Mouse (Mus musculus) mature B cell (primary cell): ENCODE results near the gene Wwox.

Experiments used
- in situ Hi-C: fragments of 300-500 bp; cut with MboI; formaldehyde crosslinking; loops from 2 replicates; pipeline ENCODE4 v1.14.3; 2019

Gene Wwox

DNA sequence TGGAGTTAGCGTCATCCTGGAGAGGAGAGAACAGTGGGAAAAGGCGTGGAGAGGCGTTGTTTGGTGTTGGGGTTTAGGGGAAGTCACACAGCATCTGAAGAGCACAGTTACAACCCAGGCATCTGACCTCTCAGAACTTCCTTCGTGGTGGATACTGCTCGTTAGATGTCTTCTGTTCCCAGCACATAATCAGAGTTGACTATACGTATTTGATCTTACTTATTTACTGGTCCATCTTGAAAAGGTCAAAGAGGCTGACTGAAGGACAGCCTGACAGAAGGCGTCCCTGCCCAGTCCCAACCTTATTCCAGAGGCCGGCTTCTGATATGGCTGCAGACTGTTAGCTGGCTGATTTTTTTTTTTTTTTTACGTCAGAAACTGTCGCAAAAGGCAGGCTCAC lies 90.1 kb downstream of the Wwox start:
- in situ Hi-C loops: no loop called here

DNA sequence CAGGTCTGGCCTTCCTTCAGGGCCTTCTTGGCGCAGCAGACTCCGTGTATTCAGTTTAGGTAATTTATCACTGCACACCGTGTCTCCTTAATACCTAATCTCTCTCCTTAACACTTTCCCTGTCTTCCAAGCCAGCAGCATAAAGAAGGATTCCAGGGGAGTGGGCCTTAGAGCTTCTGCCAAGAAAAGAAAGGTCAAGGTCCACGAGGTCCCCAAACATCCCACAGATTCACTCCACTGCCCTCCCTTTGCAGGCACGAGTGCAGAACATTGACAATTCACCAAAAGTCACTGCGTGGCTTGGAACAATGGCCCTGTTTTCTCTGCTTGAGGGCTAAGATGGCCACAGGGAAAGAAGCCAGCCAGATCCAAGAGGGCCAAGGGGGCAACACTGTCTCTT lies 96.7 kb downstream of the Wwox start:
- in situ Hi-C loops: no loop called here

DNA sequence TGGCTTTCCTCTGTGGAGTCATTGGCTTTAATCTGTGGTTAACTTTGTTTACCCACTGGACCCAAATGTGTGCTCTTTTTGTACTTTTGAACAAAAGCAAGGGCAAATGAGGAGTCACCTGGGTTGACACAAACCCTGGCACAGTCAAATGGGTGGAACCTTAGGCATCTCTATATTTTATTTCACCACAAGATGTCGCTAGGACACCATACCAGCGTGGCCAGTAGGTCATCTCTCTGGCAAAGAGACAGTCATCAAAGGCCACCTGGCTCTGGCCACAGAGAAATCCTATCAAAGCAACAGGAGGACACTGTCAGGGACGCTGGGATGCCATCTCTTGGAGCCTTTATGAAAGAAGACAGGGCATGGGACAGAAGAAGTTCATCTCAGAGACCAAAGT lies 101.7 kb downstream of the Wwox start:
- in situ Hi-C loops: no loop called here

DNA sequence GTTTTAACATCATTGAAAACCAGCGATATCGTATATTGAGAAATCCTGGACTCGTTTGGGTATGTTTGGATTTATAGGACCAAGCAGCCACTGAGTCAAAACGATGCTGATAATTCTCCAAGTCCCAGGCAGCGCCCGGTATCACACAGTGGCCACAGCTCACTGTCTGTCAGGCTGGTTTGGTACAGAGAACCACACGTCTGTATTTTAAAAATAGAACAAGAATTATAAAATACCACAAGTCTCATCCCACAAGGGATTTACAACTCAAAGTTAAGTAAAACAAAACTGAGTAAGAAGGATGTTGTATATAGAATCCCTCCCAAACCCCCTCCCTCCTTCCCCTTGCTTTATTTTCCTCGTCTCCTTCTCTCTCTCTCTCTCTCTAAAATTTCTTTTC lies 108.9 kb downstream of the Wwox start:
- in situ Hi-C loops: no loop called here

DNA sequence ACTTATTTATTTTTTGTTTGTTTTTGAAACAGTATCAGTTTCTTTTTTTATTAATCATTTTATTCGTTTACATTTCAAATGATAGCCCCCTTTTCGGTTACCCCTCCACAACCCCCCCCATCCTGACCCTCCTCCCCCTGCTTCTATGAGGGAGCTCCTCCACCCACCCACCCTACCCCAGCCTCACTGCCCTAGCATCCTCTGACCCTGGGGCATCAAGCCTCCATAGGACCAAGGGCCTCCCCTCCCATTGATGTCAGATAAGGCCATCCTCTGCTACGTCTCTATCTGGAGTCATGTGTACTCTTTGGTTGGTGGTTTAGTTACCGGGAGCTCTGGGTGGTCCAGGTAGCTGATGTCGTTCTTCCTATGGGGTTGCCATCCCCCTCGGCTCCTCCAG lies 109.4 kb downstream of the Wwox start:
- in situ Hi-C loops: no loop called here

DNA sequence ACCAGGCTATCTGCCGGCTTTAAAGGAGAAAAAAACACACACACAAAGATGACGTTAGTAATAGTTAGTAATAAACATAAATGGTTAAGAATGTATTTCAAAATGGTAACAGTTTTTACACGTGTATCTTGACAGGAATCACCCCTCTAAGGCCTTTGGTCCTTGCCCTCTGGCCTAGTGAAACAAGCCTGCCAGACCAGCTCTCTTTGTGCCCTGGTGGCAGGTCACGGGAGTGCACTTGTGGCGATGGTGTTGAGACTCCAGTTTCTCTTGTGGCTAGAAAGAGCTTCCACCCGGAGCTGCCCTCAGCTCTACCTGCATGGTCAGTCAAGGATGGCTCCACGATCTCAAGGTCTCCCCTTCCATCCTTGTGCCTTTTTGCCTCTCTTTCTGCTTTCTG lies 110.6 kb downstream of the Wwox start:
- in situ Hi-C loops: no loop called here

DNA sequence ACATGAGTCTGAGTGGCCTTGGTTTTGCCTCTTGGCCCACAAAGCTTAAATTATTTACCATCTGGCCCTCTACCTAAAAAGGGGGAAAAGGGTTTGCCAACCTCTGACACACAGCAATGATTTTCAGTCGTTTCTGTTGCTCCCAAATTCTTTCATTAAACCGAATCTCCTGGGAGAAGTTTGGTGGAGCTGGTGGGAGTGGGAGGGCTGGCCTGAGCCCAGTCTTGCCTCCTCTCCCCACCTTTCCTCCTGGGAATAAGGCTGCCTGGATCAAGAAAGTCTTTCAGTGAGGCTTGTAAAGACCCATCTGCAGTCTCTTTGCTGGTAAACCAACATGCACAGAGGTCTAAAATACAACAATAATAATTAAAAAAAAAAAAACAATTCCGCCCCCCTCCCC lies 113.2 kb downstream of the Wwox start:
- in situ Hi-C loops: no loop called here

DNA sequence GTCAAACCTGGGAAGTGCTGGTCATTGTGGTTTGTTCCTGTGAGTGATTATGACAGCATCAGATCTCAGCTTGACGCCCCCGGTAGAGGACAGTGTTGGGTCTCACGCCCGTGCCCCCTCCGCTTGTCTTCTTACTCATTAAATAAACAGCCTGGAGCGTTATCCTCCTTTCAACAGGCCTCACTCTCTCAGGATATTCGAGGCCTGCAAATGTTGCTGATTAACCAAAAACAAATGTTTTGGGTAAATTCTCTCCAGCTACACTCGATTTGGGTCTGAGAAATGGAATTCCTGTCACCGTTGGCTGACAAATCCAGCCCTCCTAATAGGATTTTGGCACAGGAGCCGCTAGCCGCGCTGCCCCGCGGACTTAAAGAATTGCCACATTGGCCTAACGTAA lies 115.5 kb downstream of the Wwox start:
- in situ Hi-C loops: no loop called here

DNA sequence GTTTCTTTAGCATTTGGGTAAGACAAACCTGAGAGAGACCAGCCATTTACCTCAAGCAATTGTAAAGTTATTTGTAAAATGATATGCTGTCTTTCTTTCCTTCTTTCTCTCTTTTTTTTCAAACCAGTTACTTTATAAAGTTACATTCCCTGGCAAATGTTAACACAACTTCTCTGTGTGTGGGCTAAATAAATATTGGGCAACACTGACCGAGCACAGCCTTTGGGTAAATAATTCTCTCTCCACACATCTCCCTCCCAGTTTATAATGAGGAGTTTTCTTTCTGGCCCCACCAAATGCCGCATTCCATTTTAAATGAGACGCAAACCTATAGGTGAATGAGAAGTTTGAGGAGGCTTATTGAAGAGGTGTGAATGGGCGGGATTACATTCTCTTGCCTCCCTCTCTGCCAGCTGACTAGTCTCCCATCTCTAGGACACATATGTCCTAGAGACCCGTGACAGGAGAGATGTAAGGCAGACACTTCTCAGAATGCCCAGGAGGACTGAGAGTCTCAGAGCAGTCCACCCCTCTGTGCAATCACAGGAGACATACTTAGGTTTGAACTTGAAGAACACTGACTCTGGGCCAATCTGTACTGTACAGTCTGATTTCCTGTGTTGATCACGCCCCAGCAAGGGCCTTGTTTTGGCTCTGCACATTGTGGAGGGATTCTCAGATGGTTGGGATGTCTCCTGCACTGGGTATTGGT lies 116.2 kb downstream of the Wwox start:
- in situ Hi-C loops: no loop called here

DNA sequence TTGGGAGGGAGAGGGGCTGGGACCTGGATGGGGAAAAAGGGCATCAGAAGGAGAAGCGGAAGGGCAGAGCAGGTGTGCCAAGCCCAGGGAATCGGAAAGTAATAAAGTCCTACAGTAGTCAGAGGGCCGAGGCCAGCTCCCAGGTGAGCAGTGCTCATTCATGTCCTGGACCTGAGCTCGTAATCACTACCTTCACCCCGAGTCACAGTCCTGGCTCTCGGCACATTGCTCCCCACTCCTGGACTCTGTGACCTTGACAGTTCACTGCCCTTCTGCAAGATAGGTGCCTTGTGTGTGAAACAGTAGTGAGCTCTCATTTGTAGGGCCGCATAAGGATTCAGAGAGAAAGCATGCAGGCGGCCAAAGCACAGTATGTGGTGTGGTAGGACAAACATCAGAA lies 121.7 kb downstream of the Wwox start:
- in situ Hi-C loops: no loop called here

DNA sequence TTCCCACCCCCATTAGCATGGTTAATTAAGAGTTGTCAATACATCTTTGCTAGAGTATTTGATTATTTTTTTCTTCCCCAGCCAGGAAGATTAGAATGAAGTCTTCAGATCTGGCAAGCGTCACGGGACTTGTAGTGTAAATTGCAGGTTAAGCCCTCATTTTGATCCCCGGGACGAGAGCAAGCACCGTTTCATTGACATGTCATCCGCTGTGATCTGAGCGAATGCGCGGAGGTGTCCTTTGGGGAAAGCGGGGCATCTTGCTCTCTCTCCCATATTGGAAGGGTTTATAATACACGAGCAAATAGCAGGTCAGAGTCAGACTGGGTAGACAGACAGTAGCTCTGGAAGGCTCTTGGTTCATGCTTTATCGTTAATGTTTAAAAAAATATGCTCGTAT lies 123.0 kb downstream of the Wwox start:
- in situ Hi-C loops: no loop called here

DNA sequence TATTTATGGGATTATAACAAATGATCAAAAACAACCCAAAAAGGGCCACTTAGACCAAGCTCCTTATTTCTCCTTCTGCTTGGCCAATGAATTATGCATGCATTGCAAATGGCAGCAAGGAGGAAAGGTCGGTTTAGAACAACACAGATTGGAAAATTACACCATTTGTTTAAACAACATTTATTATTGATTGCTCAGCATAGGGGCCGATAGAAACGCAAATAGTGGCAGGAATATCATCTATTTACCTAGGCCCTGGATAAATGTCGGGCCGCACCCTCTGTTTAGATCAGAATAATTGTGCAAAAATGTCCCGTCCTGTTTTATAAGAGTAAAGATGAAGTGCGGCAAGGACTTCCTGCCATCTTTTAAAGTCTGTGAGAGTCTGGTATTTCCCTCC lies 123.9 kb downstream of the Wwox start:
- in situ Hi-C loops: no loop called here

DNA sequence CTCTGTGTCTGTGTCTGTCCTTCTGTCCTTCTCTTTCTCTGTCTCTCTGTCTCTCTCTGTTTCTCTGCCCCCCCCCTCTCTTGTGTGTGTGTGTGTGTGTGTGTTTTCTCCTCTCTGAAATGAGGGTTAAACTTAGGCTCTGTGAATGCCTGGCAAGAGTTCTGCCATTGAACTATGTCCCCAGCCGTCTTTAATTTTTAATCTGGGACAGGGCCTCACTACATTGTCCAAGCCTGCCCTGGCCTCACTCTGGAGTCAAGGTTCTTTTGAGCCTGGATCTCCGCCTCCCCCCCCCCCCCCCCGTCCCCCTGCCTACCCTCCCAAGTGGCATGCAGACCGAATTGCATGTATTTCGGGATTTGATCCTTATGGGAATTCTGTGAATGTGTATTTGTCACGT lies 124.6 kb downstream of the Wwox start:
- in situ Hi-C loops: no loop called here

DNA sequence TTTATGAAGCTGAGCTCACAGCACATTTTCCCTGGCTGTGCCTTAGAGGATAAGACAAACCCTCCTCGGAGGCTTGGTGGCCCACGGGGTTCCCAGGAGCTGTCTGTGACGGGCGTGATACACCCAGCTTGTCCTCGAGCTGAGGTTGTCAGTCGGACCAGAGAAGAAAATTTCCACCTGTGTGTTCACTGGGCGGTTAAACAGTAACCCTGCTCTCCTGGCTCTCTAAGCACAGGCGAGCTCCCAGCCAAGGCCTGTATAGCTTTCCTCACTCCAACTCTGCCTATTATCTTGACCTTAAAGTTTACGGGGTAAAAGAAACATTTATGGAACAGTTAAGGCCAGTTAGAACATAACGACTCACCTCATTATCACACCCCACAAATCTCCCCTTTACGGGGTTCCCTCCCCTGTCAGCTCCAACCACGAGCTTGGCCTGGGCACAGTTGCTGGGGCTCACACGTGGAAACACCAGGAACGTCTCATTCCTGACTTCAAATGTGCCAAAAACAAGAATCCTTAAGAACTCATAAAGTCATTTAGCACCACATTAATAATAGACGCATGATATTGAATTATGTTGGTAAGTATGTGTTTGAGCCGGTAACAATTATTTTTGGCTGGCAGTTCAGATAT lies 129.2 kb downstream of the Wwox start:
- in situ Hi-C loops: no loop called here

DNA sequence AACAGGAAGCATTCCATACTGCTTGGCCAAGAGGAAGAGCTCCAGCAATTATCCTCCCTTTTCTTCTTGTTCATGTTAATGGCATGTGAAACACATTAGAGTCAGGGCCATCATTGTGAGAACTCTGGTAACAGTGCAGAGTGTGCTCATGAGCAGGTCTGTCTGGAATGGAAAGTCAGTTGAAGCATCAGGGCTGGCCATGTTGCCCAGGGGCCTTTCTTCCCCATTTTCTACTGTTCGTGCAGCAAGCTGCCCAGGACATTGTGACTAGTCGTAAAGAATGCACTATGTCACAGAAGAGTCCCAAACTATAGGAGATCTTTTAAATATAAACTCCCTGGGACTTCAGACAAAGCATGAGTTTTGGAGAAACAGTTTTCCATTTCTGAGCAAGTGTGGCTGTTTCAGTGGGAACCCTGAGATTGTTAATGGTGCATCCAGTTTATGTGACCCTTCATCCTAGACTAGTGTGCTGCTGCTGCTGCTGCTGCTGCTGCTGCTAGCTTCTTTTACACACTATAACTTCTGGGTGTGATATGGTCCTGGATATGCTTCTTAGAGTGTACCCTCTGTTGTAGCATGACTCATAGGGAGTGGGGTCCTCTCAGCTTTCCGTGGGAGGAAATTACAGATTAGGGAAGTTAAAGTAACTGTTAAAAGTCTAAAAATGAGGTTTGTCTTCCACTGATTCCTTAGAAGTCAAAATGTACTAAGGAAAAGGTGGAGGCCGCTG lies 133.7 kb downstream of the Wwox start:
- in situ Hi-C loops: no loop called here

DNA sequence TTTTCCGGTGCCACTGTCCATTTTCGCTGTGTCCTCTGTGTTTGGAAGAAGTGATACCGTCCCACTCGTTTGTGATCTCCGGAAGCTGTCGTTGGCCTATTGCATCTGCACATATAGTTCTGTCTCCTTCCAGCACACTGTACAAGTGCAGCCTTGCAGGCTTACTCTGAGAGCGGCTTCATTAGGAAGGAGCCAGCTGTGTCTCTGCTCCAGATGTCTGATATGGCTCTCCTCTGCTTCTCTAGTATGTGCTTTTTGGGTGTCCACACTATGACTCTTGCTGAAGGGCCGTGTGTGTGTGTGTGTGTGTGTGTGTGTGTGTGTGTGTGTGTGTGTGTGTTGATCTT lies 134.3 kb downstream of the Wwox start:
- in situ Hi-C loops: no loop called here

DNA sequence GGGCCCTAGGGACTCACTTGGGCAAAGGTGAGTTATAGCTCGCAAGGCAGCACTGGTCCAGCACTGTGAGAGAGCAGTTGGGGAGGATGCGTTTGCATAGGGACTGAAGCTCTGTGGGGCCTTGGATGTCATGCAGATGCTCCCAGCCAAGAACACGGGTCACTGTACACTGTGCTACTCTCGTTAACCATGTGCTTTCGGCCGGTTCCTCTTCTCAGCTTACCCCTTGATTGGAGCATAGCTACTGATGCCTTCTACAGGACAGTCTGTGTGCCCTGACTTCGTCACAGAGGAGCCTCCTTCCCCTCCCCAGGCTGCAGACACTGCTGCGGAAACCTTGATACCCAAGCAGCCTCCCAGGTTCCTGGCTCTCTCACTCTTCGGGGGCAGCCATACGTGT lies 139.8 kb downstream of the Wwox start:
- in situ Hi-C loops: no loop called here

DNA sequence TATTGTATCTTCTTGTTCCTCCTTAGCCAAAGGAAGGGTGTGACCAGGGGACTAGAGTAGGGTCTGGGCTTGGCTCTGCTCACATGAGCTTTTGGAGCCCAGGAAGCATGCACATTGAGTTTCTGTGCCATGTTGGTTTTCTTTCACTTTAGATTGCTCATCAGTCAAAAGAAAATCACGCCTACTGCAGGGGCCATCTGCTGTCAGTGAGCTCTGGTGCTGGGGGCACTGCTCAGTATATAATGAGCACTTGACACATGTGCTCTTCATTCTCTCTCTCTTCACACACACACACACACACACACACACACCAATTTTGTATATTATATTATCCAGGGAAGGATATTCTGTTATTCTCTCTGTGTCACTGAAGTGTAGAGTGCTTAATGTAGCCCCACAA lies 141.2 kb downstream of the Wwox start:
- in situ Hi-C loops: no loop called here

DNA sequence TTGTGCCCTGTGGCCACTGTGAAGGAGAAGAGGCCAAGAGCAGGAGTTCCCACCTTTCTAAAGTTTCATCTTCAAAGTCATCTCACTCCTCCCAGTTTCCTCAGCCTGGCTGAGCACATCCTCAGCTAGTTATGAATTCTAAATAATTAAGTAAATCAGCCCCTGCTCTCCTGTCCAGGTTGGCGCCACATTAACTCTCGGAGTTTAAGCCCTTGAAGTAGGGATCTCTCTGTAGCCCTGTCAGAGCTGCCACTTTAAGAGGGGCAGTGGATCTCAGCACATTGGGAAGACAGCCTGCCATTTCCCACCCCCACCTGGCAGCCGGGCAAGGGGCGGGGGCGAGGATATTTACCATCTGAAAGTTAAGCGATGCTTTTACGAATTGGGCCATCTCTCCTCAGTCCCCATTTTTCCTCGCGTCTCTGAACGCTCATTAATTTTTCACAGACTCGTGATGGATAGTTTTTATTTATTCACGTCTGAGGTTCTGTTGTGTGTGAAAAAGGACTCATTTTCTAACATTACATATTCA lies 150.9 kb downstream of the Wwox start:
- in situ Hi-C loops: no loop called here

DNA sequence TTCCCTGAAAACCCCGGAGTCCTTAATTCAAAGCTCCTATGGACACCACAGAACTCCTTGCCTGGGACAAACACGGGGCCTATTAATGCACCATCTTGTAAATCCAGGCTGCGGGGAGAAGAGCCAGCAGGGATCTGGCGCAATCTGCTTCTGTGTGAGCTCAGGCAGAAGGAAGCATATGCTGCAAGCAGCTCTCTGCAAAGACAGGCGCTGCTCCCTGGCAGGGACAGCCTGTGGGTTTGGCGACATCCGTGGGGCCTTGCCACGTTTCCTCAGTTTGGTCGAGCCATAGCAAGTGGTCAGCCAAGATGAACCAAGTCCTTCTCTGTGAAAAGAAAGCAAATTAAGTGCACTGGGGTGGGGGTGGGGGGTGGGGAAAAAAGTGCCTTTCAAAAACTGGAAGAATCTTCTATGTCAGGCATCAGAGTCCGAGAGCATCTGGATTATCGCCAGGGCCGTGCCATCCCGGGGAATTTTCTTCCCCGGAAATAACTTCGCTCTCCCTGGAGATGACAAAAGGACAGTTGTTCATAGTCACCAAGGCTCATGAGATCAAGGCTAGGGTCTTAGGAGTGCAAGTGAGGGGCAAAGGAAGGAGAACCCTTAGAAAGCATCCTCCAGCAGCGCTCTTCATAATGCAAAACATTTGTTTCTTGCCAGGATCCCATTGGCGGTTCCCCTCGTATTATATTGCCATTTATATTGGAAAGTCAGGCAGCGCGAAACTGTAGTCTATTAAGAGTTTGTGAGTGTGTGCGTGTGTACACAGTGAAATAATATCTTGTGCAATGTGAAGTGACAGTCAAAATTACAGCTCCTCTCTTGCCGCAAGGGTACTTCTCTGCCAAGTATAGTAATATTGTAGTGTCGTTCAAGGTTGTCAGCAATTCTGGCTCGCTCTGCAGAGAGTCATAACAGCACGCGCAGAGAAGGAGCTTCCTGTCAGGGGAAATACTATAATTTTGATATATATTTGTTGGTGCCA lies 152.1 kb downstream of the Wwox start:
- in situ Hi-C loops: no loop called here

DNA sequence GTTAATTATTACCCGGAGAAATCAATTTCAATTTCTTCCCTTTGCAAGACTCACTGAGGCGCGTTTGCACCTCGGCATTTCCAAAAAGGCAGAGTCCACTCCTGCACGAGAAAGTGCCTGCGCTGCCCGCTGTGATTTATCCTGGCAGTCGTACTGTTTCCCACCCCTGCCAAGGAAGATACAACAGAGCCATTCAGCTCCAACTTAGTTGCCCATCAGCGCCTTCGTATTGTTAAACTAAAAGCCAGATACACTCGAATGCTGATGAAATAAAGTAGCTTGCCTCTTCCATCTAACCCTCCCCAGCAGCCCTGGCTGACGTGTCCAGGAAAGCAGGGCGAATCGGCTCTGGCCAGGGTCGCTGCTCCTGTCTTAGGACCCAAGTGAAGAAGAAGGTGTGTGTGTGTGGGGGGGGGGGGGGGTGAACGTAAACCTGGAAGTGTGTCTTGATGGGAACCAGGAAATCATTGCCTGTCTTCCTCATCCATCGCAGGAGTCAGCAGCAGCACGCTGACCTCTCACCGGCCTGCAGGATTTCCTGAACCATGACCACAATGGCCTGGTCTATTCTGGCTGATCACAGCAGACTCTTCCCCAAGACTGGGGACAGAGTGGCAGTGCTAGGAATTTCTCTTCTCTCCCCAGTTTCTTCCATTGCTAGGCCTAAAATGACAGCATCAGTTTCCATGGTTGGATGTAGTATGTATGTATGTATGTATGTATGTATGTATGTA lies 154.1 kb downstream of the Wwox start:
- in situ Hi-C loops: no loop called here
